Mouse (Mus musculus) neural tube, embryonic 11.5 days (tissue): ENCODE measurements around the gene Dvl2. TPM values are rescaled to one million over a fixed set of nuclear protein-coding genes. Genes with fewer than 3 reads are reported as not detected.
"Not testable (repeated sequence)": the region's sequence is repeated elsewhere in the genome, so short reads cannot be mapped to it uniquely, and the experiment has no call there.

Experiments used
- ATAC-seq: fragments of 200-750 bp; cut with Nextera tagmentation; 2 replicates; pipeline ENCODE4 v1.8.0; 2017; ENCODE audit warnings: moderate number of reproducible peaks, mild to moderate bottlenecking, moderate TSS enrichment, moderate library complexity; ENCODE audit not compliant: insufficient read depth, low FRiP score, low TSS enrichment
- DNase-seq: peaks from one replicate; pipeline ENCODE4 v3.0.0-alpha.2; 2015; ENCODE audit warnings: low spot score
- H3K27ac ChIP-seq: fragments of 300-500 bp; sonication (generic); 2 replicates; pipeline ENCODE4 v1.5.1; 2014; ENCODE audit warnings: low read depth, mild to moderate bottlenecking, low read length
- H3K27me3 ChIP-seq: fragments of 300-500 bp; sonication (generic); 2 replicates; pipeline ENCODE4 v1.6.1; 2014; ENCODE audit warnings: mild to moderate bottlenecking, low read length, mixed read lengths; ENCODE audit not compliant: control insufficient read depth, insufficient read depth
- H3K36me3 ChIP-seq: fragments of 300-500 bp; sonication (generic); 2 replicates; pipeline ENCODE4 v1.6.1; 2014; ENCODE audit warnings: mild to moderate bottlenecking, low read length, moderate library complexity, mixed read lengths; ENCODE audit not compliant: control insufficient read depth, insufficient read depth
- H3K4me1 ChIP-seq: fragments of 300-500 bp; sonication (generic); 2 replicates; pipeline ENCODE4 v1.6.1; 2014; ENCODE audit warnings: low read length, mixed read lengths; ENCODE audit not compliant: control insufficient read depth, insufficient read depth
- H3K4me2 ChIP-seq: fragments of 300-500 bp; sonication (generic); 2 replicates; pipeline ENCODE4 v1.6.1; 2014; ENCODE audit warnings: low read depth, mild to moderate bottlenecking, moderate library complexity
- H3K4me3 ChIP-seq: fragments of 300-500 bp; sonication (generic); 2 replicates; pipeline ENCODE4 v1.5.1; 2014; ENCODE audit warnings: low read depth, low read length
- H3K9ac ChIP-seq: fragments of 300-500 bp; sonication (generic); 2 replicates; pipeline ENCODE4 v1.6.1; 2014; ENCODE audit warnings: mild to moderate bottlenecking, low read length
- H3K9me3 ChIP-seq: fragments of 300-500 bp; sonication (generic); 2 replicates; pipeline ENCODE4 v1.6.1; 2016; ENCODE audit warnings: low read length; ENCODE audit not compliant: control insufficient read depth
- WGBS: fragments of 180-500 bp; shearing (Covaris S2); extraction: QIAGEN DNeasy Blood & Tissue Kit; methylation state at CpG from one replicate; pipeline ENCODE4 v1.1.7; 2014; 5-methylcytosine and 5-hydroxymethylcytosine counted together
- polyA plus RNA-seq: library from polyadenylated mRNA; unstranded; fragments of >200 nt; fragmentation: Nextera tagmentation; extraction: Ambion mirVana; gene quantifications from 2 replicates; pipeline ENCODE4 v1.2.1, GENCODE M21; 2014

Gene Dvl2
- 35.8 and 39.0 TPM in 2 replicates for polyA plus RNA-seq

DNA sequence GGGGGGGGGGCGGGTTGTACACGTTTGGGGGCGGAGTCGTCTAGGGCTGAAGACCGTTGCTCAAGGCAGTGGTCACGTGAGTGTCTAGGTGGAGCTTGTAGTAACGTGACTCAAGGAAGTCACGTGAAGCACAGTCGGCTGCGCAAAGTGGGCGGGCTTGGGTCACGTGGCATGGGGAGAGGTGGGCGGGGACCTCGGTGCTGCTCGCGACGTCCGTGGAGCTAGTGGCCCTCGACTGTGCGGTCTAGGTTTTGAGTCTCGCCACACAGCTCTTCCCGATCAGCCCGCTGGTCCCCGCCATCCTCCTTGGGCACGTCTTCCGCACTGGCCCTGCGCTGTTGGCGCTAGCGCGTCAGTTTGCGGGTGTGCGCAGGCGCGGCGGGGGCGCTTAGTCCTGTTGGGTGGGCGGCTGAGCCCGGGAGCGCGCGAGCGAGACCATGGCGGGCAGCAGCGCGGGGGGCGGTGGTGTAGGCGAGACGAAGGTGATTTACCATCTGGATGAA, at the start of gene Dvl2:
Gene Dvl2, plus strand, starts transcription at position 200 of the 503 bp plus-strand sequence.
- DNase-seq (peak; percentile 94), ATAC-seq (peak; percentile 59)
- Histone ChIP-seq H3K9ac (peak within 1 kb of the TSS; percentile 67), H3K4me2 (peak within 1 kb of the TSS; percentile 83), H3K27ac (peak within 1 kb of the TSS; percentile 80), H3K4me1 (peaks cover 18% of the 10 kb centered on the region), H3K27me3 (no peaks in the 10 kb centered on the region), H3K9me3 (no peaks in the 10 kb centered on the region), H3K4me3 (peak within 1 kb of the TSS; percentile 74), H3K36me3 (peaks cover 19% of the 10 kb centered on the region)
- under 1% methylated on average over 48 of the region's 48 CpGs for WGBS

DNA sequence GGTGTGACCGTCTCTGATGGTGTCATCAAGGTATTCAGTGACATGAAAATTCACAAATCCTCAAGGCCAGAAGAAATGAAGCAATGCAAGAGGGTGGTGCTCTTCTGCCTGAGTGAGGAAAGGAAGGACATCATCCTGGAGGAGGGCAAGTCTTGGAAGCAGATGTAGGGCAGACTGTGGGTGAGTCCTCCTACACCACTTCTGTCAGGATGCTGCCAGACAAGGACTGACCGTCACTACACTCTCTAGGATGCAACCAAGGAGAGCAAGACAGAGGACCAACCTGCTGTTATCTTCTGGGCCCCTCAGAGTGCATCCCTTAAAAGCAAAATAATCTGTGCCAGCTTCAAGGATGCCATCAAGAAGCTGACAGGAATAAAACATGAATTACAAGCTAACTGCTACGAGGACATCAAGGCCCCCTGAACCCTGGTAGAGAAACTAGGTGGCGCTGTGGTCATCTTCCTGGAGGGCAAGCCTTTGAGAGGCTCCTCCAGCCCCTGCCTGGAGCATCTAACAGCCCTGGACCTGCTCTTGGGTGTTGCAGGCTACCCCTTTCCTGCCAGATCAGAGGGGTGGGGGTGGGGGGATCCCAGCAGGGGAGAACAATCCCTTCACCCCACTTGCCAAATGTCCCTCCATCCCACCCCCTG, 49.5 kb upstream of the Dvl2 start:
- Histone ChIP-seq H3K4me1 (peaks cover 5% of the 10 kb centered on the region; the same call in 1 of the 2 replicates), H3K4me2 (no peak overlapping the region), H3K36me3 (no peaks in the 10 kb centered on the region), H3K27me3 (no peaks in the 10 kb centered on the region), H3K9ac (no peak overlapping the region), H3K4me3 (no peak overlapping the region), H3K9me3 (no peaks in the 10 kb centered on the region), H3K27ac (no peak overlapping the region)
- no peak for ATAC-seq
- 43% methylated on average over 4 of the region's 4 CpGs for WGBS
- DNase-seq: no peak

- no peak for ATAC-seq
- Histone ChIP-seq H3K9ac (no peak overlapping the region), H3K36me3 (no peaks in the 10 kb centered on the region)
These were observed 48.1 kb upstream of the Dvl2 start for GRCm38 (mm10) chr11:69952274-69952673.

GRCm38 (mm10) chr11:69953267-69953915, 47.0 kb upstream of the Dvl2 start:
- H3K4me1 ChIP-seq: peaks cover 4% of the 10 kb centered on the region; the same call in 1 of the 2 replicates
- no peaks in the 10 kb centered on the region for H3K27me3 ChIP-seq
- ATAC-seq (no peak), DNase-seq (no peak)
- H3K9me3 ChIP-seq: no peaks in the 10 kb centered on the region
- no peak overlapping the region for H3K4me2 ChIP-seq
- H3K4me3 ChIP-seq: no peak overlapping the region
- H3K9ac ChIP-seq: no peak overlapping the region
- no peaks in the 10 kb centered on the region for H3K36me3 ChIP-seq
- H3K27ac ChIP-seq: no peak overlapping the region
- WGBS: 71% methylated on average over 11 of the region's 11 CpGs

More at GRCm38 (mm10) chr11:69952274-69952673, 48.1 kb upstream of the Dvl2 start:
- H3K4me2 ChIP-seq: no peak overlapping the region
- H3K4me1 ChIP-seq: peaks cover 5% of the 10 kb centered on the region; the same call in 1 of the 2 replicates
- no peaks in the 10 kb centered on the region for H3K9me3 ChIP-seq
- no peak overlapping the region for H3K4me3 ChIP-seq
- WGBS: 48% methylated on average over 1 of the region's 1 CpGs
- H3K27me3 ChIP-seq: no peaks in the 10 kb centered on the region
- H3K27ac ChIP-seq: no peak overlapping the region
- DNase-seq: no peak

DNA sequence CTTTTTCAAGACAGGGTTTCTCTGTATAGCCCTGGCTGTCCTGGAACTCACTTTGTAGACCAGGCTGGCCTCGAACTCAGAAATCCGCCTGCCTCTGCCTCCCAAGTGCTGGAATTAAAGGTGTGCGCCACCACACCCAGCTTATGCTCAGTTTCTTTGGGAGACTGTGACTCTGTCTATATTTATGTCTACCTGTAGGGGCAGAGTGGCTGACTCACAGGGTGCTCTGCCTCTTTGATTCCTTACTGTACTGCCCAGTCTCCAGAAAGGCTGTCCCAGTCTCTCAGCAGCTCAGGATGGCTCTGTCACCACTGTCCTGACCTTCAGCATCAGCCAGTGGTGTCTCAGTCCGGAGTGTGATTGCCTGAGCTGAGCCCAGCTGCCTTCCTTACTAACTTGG, 44.8 kb upstream of the Dvl2 start:
- 77% methylated on average over 4 of the region's 4 CpGs for WGBS
- DNase-seq, H3K4me1 ChIP-seq, H3K9ac ChIP-seq, H3K27me3 ChIP-seq, H3K27ac ChIP-seq, H3K9me3 ChIP-seq, ATAC-seq, H3K36me3 ChIP-seq, H3K4me3 ChIP-seq, H3K4me2 ChIP-seq: not testable (repeated sequence)

GRCm38 (mm10) chr11:69956218-69956617, 44.2 kb upstream of the Dvl2 start:
- no peaks in the 10 kb centered on the region for H3K9me3 ChIP-seq
- no peak overlapping the region for H3K9ac ChIP-seq
- no peak overlapping the region for H3K27ac ChIP-seq
- ATAC-seq (no peak), DNase-seq (no peak)
- no peaks in the 10 kb centered on the region for H3K27me3 ChIP-seq
- H3K36me3 ChIP-seq: no peaks in the 10 kb centered on the region
- no peak overlapping the region for H3K4me2 ChIP-seq
- H3K4me3 ChIP-seq: no peak overlapping the region
- no peaks in the 10 kb centered on the region for H3K4me1 ChIP-seq
- 77% methylated on average over 1 of the region's 1 CpGs for WGBS

DNA sequence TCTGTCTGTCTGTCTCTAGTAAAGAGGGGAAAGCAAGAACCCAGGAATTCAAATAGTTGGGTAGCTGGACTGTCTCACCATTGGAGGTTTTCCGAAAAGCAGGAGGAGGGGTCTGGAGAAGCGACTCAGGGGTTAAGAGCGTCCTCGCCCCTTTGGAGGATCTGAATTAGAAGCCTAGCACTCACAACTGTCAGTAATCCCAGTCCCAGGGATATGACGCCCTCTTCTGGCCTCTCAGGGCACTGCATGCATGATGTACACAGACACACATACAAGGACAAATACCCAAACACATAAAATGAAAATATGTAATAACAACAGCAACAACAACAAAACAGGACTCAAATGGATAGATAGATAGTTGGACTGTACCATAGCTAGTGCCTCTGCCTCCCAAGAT, 39.8 kb upstream of the Dvl2 start:
- DNase-seq (no peak), ATAC-seq (no peak)
- Histone ChIP-seq H3K36me3 (no peaks in the 10 kb centered on the region), H3K27me3 (peaks cover 34% of the 10 kb centered on the region), H3K4me2 (no peak overlapping the region), H3K9me3 (no peaks in the 10 kb centered on the region), H3K4me1 (no peaks in the 10 kb centered on the region), H3K4me3 (no peak overlapping the region), H3K27ac (no peak overlapping the region), H3K9ac (no peak overlapping the region)
- 30% methylated on average over 5 of the region's 5 CpGs for WGBS

GRCm38 (mm10) chr11:69961841-69962240, 38.6 kb upstream of the Dvl2 start:
- no peak for DNase-seq
- Histone ChIP-seq H3K9ac (no peak overlapping the region), H3K9me3 (no peaks in the 10 kb centered on the region), H3K27me3 (peaks cover 46% of the 10 kb centered on the region), H3K36me3 (no peaks in the 10 kb centered on the region), H3K4me1 (peaks cover 2% of the 10 kb centered on the region; the same call in 1 of the 2 replicates), H3K27ac (no peak overlapping the region), H3K4me3 (no peak overlapping the region), H3K4me2 (no peak overlapping the region)
- no peak for ATAC-seq
- WGBS: 48% methylated on average over 5 of the region's 5 CpGs
